ENCODE assay signal across 27 mouse cellular contexts in genomic region chr3:146596387-146596786, GRCm38 (mm10). TPM values are rescaled to one million over a fixed set of nuclear protein-coding genes. Genes with fewer than 3 reads are reported as not detected.
"Had no signal": no experiment of that assay in that cellular context is flagged by ENCODE, and none has a peak within 500 bp of the region (broad histone marks: within the 10 kb centered on the region; RNA-seq: fewer than 3 reads in every experiment).

No protein-coding gene starts in this region.

- ATAC-seq: midbrain, embryonic 16.5 days had no signal

- H3K36me3 ChIP-seq: midbrain, embryonic 10.5 days; midbrain, embryonic 12.5 days; neural tube, embryonic 13.5 days; neural tube, embryonic 15.5 days had no signal

- DNase-seq: lung, adult 18-20 months; lung, embryonic 14.5 days; lung, postnatal 10 days; lung, postnatal 4 days; midbrain, embryonic 14.5 days; retina, postnatal 1 day; right cerebral cortex, adult 18-20 months; right cerebral cortex, postnatal 25 days; right cerebral cortex, postnatal 4 days; spleen, adult 18-20 months; thymus, adult 2 months; thymus, postnatal 25 days; thymus, postnatal 4 days had no signal

- H3K4me1 ChIP-seq: midbrain, embryonic 10.5 days; midbrain, embryonic 12.5 days; neural tube, embryonic 13.5 days; neural tube, embryonic 15.5 days had no signal

- H3K9ac ChIP-seq: lung, embryonic 14.5 days; midbrain, embryonic 12.5 days; neural tube, embryonic 13.5 days; neural tube, embryonic 15.5 days had no signal

- H3K4me3 ChIP-seq: midbrain, embryonic 10.5 days; midbrain, embryonic 12.5 days; myocyte; neural tube, embryonic 13.5 days; neural tube, embryonic 15.5 days had no signal

- H3K4me2 ChIP-seq: lung, embryonic 14.5 days; midbrain, embryonic 12.5 days; neural tube, embryonic 13.5 days; neural tube, embryonic 15.5 days had no signal

- H3K27me3 ChIP-seq: midbrain, embryonic 12.5 days; neural tube, embryonic 13.5 days; neural tube, embryonic 15.5 days had no signal

- H3K27ac ChIP-seq: midbrain, embryonic 10.5 days; midbrain, embryonic 12.5 days; neural tube, embryonic 13.5 days; neural tube, embryonic 15.5 days had no signal

- H3K9me3 ChIP-seq: midbrain, embryonic 10.5 days; midbrain, embryonic 12.5 days; neural tube, embryonic 13.5 days; neural tube, embryonic 15.5 days had no signal

RNA-seq across cellular contexts. Expression of gene Dnase2b, which starts 19.0 kb away (rescaled TPM):
- total RNA-seq: megakaryocyte-erythroid progenitor cell, adult 5-6 weeks had no signal
- polyA plus RNA-seq: lung, embryonic 14.5 days; lung, embryonic 16.5 days; midbrain, embryonic 10.5 days; midbrain, embryonic 12.5 days; midbrain, embryonic 14.5 days; midbrain, embryonic 16.5 days; myocyte; neural tube, embryonic 11.5 days; neural tube, embryonic 13.5 days; neural tube, embryonic 15.5 days; small intestine, adult 2 months; stomach, embryonic 14.5 days; thymus, adult 2 months; urinary bladder, adult 2 months had no signal

RNA-seq across cellular contexts. Expression of gene Uox, which starts 26.2 kb away (rescaled TPM):
- total RNA-seq: megakaryocyte, adult 5-6 weeks; megakaryocyte-erythroid progenitor cell, adult 5-6 weeks had no signal
- polyA plus RNA-seq: lung, embryonic 14.5 days; midbrain, embryonic 10.5 days; midbrain, embryonic 12.5 days; midbrain, embryonic 14.5 days; midbrain, embryonic 16.5 days; myocyte; neural tube, embryonic 11.5 days; neural tube, embryonic 13.5 days; neural tube, embryonic 15.5 days; stomach, embryonic 14.5 days; urinary bladder, adult 2 months had no signal

RNA-seq across cellular contexts. Expression of gene 4930503B20Rik, which starts 54.7 kb away (rescaled TPM):
- total RNA-seq: megakaryocyte-erythroid progenitor cell, adult 5-6 weeks had no signal
- polyA plus RNA-seq: lung, embryonic 14.5 days; lung, embryonic 16.5 days; midbrain, embryonic 10.5 days; midbrain, embryonic 12.5 days; midbrain, embryonic 14.5 days; myocyte; neural tube, embryonic 11.5 days; neural tube, embryonic 13.5 days; neural tube, embryonic 15.5 days; small intestine, adult 2 months; stomach, embryonic 14.5 days; stomach, embryonic 16.5 days had no signal
